Mouse (Mus musculus) T-helper 17 cell (primary cell): ENCODE data around the gene Zfp28.

Experiments used
- in situ Hi-C, 2 experiments: fragments of 300-600 bp; cut with MboI, MseI; formaldehyde crosslinking; loops; 1 replicate in 1 of 2; 2 replicates in 1 of 2; pipeline ENCODE4 v1.15.1; 2025; ENCODE audit warnings: high pct_unique_total_duplicates in 2 of 2

Zfp28 gene

DNA sequence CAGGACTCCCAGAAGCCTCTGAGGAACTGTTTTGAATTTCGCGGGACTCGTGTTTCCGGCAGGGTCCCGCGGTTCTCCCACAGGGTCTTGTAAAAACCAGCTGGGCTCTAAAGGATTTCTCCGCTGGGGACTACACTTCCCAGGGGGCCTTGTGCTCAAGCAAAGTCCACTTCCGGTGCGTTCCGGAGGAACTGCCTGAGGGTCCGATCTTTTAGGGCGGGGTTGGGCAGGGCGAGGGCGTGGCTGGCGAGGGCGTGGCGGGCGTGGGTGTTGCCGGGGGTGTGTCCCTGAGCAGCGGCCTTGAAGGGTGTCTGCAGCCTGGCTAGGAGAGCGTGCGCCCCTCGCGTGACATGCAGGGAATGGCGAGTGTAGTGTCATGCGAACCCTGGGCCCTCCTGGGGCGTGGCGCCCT is at the start of gene Zfp28:
Gene Zfp28 (plus strand): TSS at position 252 of the 412 bp plus-strand sequence.
- in situ Hi-C loops = loop anchor here in 1 of 2 experiments (5.0 to 25.0 kb wide), 2 partner anchors 96 to 1296 kb away; partner anchors contain the start of genes Epn1 and Zfp667

DNA sequence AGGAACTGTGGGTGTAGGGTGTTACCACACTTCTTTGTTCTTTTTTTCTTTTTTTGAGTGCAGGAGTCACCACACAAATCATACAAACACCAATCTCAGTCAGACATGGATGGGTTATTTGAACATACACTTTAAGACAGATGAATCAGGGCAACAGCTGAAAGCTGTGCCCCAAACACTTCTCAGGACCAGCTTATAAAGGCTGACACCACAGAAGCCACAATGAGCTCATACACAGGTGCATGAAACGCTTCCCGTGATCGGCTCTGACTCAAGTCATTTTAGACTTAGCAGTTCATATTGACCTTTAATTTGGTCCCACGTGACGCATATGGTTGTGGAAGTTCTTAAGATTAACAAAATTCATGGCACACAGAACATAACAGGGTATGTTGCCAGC is 43.2 kb upstream of the Zfp28 start:
- in situ Hi-C loops = loop anchor here in 1 of 2 experiments (25.0 kb wide), 1 partner anchor 772 kb away; the partner anchor contains the start of gene Zfp954

DNA sequence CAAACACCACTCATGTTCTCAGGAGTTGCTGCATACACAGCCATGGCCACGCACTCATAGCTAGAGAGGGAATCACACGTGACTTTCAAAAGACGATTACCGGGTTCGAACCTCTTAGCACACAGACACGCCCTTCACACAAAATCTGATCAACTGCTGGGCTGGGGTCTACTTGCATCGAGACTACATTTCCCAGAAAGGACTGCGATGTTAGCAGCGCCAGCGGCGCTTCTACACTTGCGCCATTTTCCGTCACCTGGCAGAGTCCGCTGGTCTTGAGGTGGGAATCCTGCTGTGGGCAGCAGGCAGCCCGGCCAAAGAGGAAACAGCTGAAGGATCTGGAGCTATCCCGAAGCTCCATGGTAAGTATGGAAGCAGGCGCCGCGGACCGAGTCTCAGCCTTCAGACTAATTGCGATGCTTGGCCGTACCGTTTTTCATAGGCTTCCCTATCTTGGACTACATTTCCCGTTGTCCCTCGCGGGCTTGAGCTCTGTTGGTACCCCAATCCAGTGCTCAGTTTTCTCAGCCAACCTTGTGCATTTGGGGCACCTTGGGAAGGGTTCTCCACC is 39.5 kb upstream of the Zfp28 start, which contains the start of gene Gm3854:
Gene Gm3854 (plus strand): TSS at position 259 of the 571 bp plus-strand sequence.
- in situ Hi-C loops = loop anchor here in 1 of 2 experiments (25.0 kb wide), 1 partner anchor 769 kb away; the partner anchor contains the start of gene Zfp954

DNA sequence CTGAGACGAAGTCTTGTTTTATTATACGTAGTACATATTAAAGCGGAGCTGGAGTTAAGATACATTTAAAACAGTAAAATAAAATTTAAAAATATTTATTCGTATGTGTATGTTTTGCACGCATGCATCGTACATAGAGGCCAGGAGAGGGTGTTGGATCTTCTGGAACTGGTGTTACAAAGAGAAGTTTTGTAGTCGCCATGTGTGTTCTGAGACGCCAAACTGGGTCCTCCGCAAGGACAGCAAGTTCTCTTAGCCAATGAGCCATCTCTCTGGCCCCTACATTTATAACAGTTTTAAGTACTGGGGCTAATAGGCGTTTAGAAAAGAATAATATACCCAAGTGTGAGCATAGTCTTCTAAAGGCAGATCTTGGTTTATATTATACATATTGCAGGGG is 39.0 kb upstream of the Zfp28 start:
- in situ Hi-C loops = loop anchor here in 1 of 2 experiments (25.0 kb wide), 1 partner anchor 768 kb away; the partner anchor contains the start of gene Zfp954

DNA sequence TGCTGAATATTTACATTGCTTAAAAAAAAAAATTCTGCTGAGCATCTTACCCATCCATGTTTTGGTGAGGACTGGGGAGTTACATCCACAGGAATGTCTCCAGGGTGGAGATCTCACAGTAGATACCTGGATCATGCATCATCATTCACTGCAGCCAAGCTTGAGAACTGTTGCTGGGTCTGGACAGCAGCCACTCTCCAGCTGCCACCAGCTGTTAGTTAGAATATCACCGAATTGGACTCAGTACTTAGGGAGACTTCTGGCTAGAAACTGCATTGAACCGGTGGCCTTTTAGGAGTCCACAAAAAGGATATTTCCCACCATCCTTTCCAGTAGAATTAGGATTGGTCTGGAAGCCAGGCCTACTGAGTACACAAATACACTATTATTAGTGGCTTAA is 25.0 kb upstream of the Zfp28 start:
- in situ Hi-C loops = loop anchor here (5.0 to 25.0 kb wide), 4 partner anchors 69 to 929 kb away; partner anchors contain the start of gene Gm45844 (in 1 of the 2)

DNA sequence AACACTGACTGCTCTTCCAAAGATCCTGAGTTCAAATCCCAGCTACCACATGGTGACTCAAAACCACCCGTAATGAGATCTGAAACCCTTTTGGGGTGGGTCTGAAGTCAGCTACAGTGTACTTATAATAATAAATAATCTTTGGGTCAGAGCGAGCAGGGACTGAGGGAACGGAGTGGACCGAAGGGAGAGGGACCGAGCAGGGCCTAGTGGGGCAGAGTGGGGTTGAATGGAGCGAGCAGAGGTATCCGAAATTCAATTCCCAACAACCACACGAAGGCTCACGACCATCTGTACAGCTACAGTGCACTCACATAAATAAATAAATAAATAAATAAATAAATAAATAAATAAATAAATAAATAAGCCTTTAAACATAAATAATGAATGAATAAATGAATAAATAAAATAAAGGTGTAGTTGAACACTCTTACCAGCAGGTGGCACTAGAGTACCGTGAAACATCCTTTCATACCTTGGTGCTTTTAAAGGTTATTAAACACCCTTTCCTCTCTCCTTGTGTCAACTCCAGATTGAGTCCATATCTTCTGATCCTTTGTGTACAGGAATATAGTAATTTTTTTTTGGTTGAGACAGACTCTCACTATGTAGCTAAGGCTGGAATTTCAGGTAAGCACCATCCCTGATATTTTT is 24.0 kb upstream of the Zfp28 start:
- in situ Hi-C loops = loop anchor here (5.0 to 25.0 kb wide), 4 partner anchors 68 to 928 kb away; partner anchors contain the start of gene Gm45844 (in 1 of the 2)

DNA sequence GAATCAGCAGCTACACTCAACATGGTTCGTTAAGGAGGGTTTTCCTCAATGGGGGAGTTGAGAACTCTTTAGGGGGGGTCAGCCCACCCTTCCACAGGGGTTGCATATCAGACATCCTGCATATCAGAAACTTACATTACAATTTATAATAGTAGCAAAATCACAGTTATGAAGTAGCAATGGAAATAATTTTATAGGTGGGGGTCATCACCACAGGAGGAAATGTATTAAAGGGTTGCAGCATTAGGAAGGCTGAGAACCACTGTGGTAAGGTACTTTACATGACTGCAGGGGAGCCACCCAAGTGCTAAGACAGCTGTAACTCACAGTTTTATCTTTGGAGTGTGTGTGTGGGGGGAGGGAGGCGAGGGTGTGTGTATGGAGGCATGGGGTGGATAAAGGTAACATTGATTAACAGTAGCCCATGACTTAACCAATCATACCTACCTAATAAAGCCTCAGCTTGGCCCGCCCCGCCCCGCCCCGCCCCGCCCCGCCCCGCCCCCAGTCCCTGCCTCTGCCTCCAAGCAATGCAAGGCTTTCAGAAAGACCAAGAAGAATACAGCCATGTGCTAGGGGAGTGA is 22.5 kb upstream of the Zfp28 start:
- in situ Hi-C loops = loop anchor here in 1 of 2 experiments (25.0 kb wide), 1 partner anchor 927 kb away; the partner anchor contains the start of gene Gm45844

DNA sequence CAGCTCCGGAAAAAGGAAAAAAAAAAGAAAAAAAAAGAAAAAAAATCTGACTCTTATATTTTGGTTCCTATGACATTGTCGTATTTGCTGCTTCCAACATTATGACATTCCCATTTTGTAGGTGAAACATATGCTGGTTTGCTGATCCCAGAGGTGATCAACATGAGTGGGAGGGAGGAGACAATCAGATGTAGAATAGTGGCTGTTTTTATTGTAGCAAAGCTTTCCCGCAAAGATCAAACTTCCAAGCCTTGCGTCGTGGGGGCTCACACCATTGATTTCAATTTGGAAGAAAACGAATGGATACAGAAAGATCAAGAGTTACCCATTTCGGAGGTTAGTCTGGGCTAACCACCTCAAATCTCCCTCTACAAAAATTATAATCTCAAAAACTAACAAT is 21.3 kb upstream of the Zfp28 start:
- in situ Hi-C loops = loop anchor here in 1 of 2 experiments (25.0 kb wide), 1 partner anchor 926 kb away; the partner anchor contains the start of gene Gm45844

DNA sequence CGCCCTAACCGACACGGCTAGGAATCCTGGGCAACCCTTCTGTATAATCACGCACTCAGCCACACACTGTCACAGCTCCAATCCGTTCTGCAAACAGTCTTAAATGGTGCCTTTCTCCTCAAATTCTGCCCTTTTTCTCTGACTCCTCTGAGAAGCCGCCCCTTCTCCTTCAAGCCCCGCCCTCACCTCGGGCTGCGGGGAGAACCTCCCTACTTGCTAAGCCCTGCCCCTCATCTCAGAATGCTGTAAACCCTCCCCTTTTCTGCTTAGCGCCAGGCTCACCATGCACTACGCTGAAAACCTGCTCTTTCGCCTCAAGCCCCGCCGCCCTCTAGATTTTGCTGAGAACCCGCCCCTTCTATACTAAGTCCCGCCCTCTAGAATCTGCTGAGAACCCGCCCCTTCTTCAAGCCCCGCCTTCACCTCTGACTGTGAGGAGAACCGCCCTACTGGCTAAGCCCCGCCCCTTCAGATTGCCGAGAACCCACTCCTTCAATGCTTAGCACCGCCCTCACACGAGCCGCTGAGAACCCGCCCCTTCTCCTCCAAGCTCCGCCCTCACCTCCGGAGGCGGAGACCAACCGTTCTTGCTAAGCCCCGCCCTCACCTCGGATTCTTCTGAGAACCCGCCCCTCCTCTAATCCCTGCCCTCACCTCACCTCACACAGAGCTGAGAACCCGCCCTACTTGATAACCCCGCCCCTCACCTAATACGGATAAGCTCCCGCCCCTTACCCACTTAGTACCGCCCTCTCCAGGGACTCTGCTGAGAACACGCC is 20.6 kb upstream of the Zfp28 start:
- in situ Hi-C loops = loop anchor here in 1 of 2 experiments (25.0 kb wide), 1 partner anchor 925 kb away; the partner anchor contains the start of gene Gm45844

DNA sequence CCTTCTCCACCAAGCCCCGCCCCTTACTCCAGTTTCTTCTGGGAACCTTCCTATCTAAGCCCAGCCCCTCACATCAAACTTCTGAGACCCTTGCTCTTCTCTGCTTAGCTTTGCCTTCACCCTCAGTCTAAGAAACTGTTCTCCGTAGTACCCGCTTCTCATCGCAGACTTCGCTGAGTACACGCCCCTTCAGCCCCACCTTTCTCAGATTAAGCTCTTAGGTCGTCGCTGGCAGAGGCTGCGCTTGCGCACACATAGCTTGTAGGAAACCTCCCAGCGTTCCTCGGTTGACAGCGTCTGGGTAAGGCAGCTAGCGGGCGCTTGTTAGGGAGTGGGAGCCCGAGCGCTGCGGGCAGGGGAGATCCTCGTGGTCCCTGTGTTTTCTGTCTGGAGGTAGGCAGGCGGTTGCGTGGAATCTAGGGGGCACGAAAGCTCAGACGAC is 20.0 kb upstream of the Zfp28 start, which contains the start of gene Zfp78:
Gene Zfp78 (plus strand): TSS at position 234 of the 442 bp plus-strand sequence.
- in situ Hi-C loops = loop anchor here in 1 of 2 experiments (25.0 kb wide), 1 partner anchor 924 kb away; the partner anchor contains the start of gene Gm45844

DNA sequence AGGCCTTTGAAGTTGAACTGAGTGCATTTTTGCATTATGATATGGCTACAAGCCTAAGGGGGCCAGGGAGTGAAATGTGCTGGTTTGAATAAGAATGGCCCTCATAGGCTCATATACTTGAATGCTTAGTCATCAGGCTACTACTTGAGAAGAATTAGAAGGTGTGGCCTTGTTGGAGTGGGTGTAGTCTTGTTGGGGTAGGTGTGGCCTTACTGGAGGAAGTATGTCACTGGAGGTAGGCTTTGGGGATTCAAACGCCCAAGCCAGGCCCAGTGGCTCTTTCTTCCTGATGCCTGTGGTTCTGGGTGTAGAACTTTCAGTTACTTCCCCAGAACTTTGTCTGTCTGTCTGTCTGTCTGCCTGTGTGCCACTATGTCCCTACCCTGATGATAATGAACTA is 18.3 kb upstream of the Zfp28 start:
- in situ Hi-C loops = loop anchor here in 1 of 2 experiments (25.0 kb wide), 1 partner anchor 923 kb away; the partner anchor contains the start of gene Gm45844

DNA sequence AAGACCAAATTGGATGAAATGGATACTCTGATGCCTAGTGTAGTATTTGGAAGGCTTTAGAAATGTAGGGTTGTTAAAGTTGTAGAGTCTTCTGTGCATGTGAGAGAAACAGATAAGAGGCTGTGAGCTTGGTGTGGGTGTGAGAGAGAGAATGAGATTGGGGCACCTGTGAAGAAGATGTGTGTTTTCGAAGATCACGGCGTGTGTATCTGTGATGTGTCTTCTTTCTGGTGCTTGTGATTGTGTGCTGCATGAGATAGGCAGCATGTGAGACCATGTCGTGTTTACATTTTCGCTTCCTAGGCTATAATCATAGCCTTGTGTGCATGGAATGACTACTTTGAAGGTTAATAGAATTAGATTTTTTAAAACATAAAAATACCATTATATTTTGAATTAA is 15.9 kb upstream of the Zfp28 start:
- in situ Hi-C loops = loop anchor here in 1 of 2 experiments (25.0 kb wide), 1 partner anchor 920 kb away; the partner anchor contains the start of gene Gm45844

DNA sequence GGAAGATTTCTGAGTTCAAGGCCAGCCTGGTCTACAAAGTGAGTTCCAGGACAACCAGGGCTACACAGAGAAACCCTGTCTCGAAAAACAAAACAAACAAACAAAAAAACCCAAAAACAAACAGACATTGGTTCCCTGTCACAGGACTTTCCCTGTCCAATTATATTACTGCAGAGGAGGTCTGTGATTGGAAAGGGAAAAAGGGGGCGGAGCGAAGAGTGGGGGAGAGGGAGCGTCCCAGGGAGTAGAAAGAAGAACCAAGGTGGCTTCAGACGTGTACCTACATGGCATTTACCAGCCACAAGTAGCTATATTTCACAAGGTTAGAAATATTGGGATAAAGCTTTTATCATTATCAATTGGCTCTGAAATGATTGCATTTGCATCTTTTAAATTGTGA is 14.9 kb upstream of the Zfp28 start:
- in situ Hi-C loops = loop anchor here in 1 of 2 experiments (25.0 kb wide), 1 partner anchor 919 kb away; the partner anchor contains the start of gene Gm45844

DNA sequence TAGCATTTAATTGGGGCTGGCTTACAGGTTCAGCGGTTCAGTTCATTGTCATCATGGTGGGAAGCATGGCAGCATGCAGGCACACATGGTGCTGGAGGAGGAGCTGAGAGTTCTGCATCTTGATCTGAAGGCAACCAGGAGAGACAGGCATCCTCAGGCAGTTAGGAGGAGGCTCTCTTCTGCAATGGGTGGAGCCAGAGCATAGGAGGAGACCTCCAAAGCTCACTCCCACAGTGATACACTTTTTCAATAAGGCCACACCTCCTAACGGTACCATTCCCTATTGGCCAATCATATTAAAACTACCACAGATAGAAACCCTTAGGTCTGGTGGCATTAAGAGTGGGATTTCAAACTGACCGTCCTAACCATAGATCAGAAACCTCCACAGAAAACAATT is 13.6 kb upstream of the Zfp28 start:
- in situ Hi-C loops = loop anchor here in 1 of 2 experiments (25.0 kb wide), 1 partner anchor 918 kb away; the partner anchor contains the start of gene Gm45844

DNA sequence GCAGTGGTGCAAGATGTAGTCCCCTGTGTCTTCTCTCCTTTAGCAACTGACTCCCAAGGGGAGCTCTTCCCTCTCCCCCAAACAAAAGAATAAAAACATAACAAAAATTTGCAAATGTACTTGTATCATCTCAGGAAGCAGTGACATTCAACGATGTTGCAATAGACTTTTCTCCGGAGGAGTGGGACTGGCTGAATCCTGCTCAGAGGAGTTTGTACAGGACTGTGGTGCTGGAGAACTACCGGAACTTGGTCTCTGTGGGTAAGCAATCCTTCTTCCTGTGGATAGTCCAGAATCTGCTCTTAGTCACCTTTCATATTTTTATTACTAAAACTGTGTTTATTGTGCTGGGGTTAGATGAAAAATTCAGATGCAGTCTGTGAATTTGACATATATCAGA is 10.1 kb upstream of the Zfp28 start:
- in situ Hi-C loops = loop anchor here in 1 of 2 experiments (25.0 kb wide), 1 partner anchor 914 kb away; the partner anchor contains the start of gene Gm45844

DNA sequence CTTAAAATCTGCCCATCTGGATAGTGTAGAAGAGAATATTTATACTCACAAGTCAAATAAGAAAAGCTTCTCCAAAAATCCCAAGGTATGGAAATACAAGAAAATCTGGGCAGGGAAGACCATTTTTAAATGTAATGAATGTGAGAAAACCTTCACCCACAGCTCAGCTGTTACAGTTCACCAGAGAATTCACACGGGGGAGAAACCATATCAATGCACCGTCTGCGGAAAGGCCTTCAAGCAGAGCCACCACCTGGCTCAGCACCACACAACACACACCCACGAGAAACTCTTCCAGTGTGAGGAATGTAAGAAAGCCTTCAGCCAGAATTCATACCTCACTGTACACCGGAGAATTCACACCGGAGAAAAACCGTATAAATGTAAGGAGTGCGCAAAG is 4.7 kb upstream of the Zfp28 start:
- in situ Hi-C loops = loop anchor here in 1 of 2 experiments (25.0 kb wide), 1 partner anchor 1291 kb away; the partner anchor contains the start of gene Epn1

DNA sequence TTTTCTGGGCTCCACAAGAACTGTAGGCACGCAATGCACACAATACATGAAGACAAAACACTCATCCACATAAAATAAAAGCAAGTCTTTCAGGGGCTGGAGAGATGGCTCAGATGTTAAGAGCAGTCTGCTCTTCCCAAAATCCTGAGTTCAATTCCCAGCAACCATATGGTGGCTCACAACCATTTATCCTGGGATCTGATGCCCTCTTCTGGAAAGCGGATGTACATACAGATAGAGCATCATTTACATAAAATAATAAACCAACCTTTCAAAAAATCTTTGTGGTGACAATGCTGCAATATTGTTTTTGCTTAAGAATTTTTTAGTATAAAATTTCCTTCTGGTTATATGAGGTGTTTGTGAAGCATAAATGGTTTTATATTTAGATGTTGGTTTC is 1.7 kb upstream of the Zfp28 start:
- in situ Hi-C loops = loop anchor here in 1 of 2 experiments (5.0 to 25.0 kb wide), 2 partner anchors 94 to 1294 kb away; partner anchors contain the start of genes Epn1 and Zfp667

DNA sequence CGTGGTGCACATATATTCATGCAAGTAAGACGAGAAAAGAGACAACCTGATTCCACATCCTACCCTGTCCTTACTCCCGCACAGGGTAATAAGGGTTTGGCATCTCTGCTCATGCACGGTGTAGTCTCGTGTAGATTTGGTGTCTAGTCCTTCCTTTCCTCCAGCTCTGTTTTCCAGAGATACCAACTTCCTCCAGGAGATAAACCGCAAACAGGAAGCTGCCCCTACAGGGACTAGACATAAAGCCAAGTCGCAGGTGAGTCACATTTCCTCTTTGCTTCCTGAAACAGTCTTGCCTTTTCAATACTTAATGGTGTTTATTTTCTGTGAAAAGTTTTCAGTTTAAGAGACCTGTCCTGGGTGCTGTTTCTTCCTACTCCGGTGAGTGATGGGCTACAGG is 916 bp downstream of the Zfp28 start:
- in situ Hi-C loops = loop anchor here in 1 of 2 experiments (5.0 to 25.0 kb wide), 2 partner anchors 97 to 1297 kb away; partner anchors contain the start of genes Epn1 and Zfp667

DNA sequence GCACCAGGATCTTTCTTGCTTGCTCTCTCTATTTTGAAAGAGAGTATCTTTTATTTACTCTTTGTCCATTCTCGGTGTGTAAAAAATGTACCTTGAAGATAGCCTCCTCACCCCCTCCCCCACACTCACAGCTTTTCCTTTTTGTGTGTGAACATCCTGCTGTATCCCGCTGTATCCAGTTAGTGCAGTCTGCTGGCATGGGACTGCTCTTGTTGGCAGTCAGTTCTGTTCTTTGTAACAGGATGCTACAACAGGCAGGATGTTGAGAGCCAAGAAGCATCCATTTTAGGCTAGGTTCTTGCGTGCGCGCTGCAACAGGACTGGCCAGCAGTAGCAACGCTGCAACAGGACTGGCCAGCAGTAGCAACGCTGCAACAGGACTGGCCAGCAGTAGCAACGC is 3.9 kb downstream of the Zfp28 start:
- in situ Hi-C loops = loop anchor here (5.0 to 25.0 kb wide), 3 partner anchors 220 to 1300 kb away; partner anchors contain the start of gene Epn1 (in 1 of the 2)

DNA sequence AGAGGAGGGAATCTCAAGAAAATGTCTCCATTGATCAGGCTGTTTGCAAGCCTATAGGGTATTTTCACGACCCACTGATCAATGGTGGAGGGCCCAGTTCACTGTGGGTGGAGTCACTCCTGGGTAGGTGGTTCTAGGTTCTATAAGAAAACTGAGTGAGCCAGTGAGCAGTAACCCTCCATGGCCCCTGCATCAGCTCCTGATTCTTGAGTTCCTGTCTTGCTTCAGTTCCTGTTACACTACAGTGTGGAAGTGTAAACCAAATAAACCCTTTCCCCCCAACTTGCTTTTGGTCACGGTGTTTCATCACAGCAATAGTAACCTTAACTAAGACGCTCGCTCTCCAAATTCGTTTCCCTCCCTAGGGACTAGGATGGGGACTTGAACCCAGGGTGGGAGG is 5.9 kb downstream of the Zfp28 start:
- in situ Hi-C loops = loop anchor here (5.0 to 25.0 kb wide), 3 partner anchors 222 to 1302 kb away; partner anchors contain the start of gene Epn1 (in 1 of the 2)
